Mouse (Mus musculus) forebrain, embryonic 11.5 days (tissue): Measurements from ENCODE around the gene Sbno2. TPM values are rescaled to one million over a fixed set of nuclear protein-coding genes. Genes with fewer than 3 reads are reported as not detected.

ENCODE experiments used
- ATAC-seq: fragments of 200-750 bp; cut with Nextera tagmentation; replicated peaks from 2 replicates; pipeline ENCODE4 v1.8.0; 2017; ENCODE audit warnings: moderate TSS enrichment; ENCODE audit not compliant: low FRiP score
- DNase-seq: peaks from one replicate; pipeline ENCODE4 v3.0.0-alpha.2; 2017; ENCODE audit warnings: low spot score
- H3K27ac ChIP-seq: fragments of 300-500 bp; sonication (generic); 2 replicates; pipeline ENCODE4 v1.5.1; 2014; ENCODE audit warnings: low read depth, low read length
- H3K27me3 ChIP-seq: fragments of 300-500 bp; sonication (generic); 2 replicates; pipeline ENCODE4 v1.6.1; 2014; ENCODE audit warnings: mild to moderate bottlenecking, low read length, mixed read lengths; ENCODE audit not compliant: control insufficient read depth, insufficient read depth
- H3K36me3 ChIP-seq: fragments of 300-500 bp; sonication (generic); 2 replicates; pipeline ENCODE4 v1.6.1; 2014; ENCODE audit warnings: mild to moderate bottlenecking, low read length, moderate library complexity, mixed read lengths; ENCODE audit not compliant: control insufficient read depth, insufficient read depth
- H3K4me1 ChIP-seq: fragments of 300-500 bp; sonication (generic); replicated peaks from 2 replicates; pipeline ENCODE4 v1.6.1; 2014; ENCODE audit warnings: low read length, mixed read lengths; ENCODE audit not compliant: control insufficient read depth, insufficient read depth
- H3K4me2 ChIP-seq: fragments of 300-500 bp; sonication (generic); 2 replicates; pipeline ENCODE4 v1.6.1; 2014; ENCODE audit warnings: low read depth, mild to moderate bottlenecking, low read length, moderate library complexity, mixed read lengths; ENCODE audit not compliant: severe bottlenecking
- H3K4me3 ChIP-seq: fragments of 300-500 bp; sonication (generic); 2 replicates; pipeline ENCODE4 v1.5.1; 2014; ENCODE audit warnings: low read depth, low read length
- H3K9ac ChIP-seq: fragments of 300-500 bp; sonication (generic); 2 replicates; pipeline ENCODE4 v1.6.1; 2014; ENCODE audit warnings: low read length
- H3K9me3 ChIP-seq: fragments of 300-500 bp; sonication (generic); 2 replicates; pipeline ENCODE4 v1.6.1; 2016; ENCODE audit warnings: low read length, mixed read lengths; ENCODE audit not compliant: control insufficient read depth
- WGBS: fragments of 180-500 bp; shearing (Covaris S2); extraction: QIAGEN DNeasy Blood & Tissue Kit; methylation state at CpG from one replicate; pipeline ENCODE4 v1.1.7; 2014; 5-methylcytosine and 5-hydroxymethylcytosine counted together
- polyA plus RNA-seq: library from polyadenylated mRNA; unstranded; fragments of >200 nt; fragmentation: Nextera tagmentation; extraction: Ambion mirVana; gene quantifications from 2 replicates; pipeline ENCODE4 v1.2.1, GENCODE M21; 2014

Gene Sbno2
- polyA plus RNA-seq, 1 experiment from 2014 or later: 13.6 TPM

- ATAC-seq: no peak
- Histone ChIP-seq H3K9me3 (no peaks in the 10 kb centered on the region), H3K36me3 (peaks cover 2% of the 10 kb centered on the region; the same call in 1 of the 2 replicates), H3K27ac (no peak overlapping the region), H3K4me3 (no peak overlapping the region), H3K4me2 (no peak overlapping the region), H3K27me3 (no peaks in the 10 kb centered on the region), H3K4me1 (peaks cover under 1% of the 10 kb centered on the region; the same call in 1 of the 2 replicates), H3K9ac (no peak overlapping the region)
- 85% methylated on average over 16 of the region's 16 CpGs for WGBS
- no peak for DNase-seq
Observed at GRCm38 (mm10) chr10:80080396-80081070, 24.8 kb downstream of the Sbno2 start.

GRCm38 (mm10) chr10:80078366-80078765, 27.0 kb downstream of the Sbno2 start:
- H3K27ac ChIP-seq: no peak overlapping the region
- ATAC-seq: no peak
- H3K9me3 ChIP-seq: no peaks in the 10 kb centered on the region
- H3K4me3 ChIP-seq: no peak overlapping the region
- H3K9ac ChIP-seq: no peak overlapping the region
- DNase-seq: no peak
- no peaks in the 10 kb centered on the region for H3K27me3 ChIP-seq
- no peak overlapping the region for H3K4me2 ChIP-seq
- H3K4me1 ChIP-seq: peaks cover 4% of the 10 kb centered on the region; the same call in 1 of the 2 replicates
- 86% methylated on average over 1 of the region's 1 CpGs for WGBS
- peaks cover 2% of the 10 kb centered on the region; the same call in 1 of the 2 replicates for H3K36me3 ChIP-seq

DNA sequence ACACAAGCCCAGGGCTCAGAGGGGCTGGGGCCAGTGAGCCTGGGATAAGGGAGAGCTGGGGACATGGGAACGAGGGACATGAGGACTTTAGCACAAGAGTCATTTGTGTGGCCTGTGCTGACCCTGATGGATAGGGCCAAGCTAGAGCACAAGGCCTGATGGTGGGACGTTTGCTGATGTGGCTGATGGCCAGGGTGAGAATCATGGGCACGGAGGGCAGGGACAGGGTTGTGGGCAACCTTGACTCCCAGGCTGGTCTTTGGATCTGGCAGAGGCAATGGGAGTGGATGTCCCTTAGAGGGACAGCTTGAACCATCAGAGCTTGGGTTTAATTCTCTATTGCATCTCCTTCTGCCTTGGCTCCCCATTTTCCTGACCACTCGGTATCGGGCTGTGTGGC, 28.1 kb downstream of the Sbno2 start:
- Histone ChIP-seq H3K4me2 (no peak overlapping the region), H3K36me3 (peaks cover 2% of the 10 kb centered on the region; the same call in 1 of the 2 replicates), H3K4me3 (no peak overlapping the region), H3K9ac (no peak overlapping the region), H3K27me3 (no peaks in the 10 kb centered on the region), H3K9me3 (no peaks in the 10 kb centered on the region), H3K27ac (no peak overlapping the region), H3K4me1 (peaks cover 4% of the 10 kb centered on the region; the same call in 1 of the 2 replicates)
- no peak for DNase-seq
- ATAC-seq: no peak
- 86% methylated on average over 5 of the region's 5 CpGs for WGBS

DNA sequence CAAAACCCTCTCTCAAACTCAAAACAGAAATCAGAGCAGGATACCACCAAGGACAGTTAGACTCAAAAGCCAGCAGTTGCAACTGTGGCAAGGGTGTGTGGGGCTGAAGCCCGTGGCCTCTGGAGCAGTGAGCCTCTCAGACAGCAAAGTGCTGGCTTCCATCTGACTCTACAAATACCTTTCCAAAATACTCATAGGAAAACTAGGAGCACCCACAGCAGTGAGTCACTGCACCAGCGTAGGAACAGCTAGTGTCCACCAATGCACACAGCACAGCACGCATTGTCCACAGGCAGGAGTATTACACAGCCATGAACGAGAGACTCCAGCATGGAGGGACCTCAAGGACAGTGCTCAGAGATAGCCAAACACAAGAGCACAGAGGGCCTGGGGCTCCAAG, 29.0 kb downstream of the Sbno2 start:
- Histone ChIP-seq H3K9me3 (no peaks in the 10 kb centered on the region), H3K27ac (no peak overlapping the region), H3K9ac (no peak overlapping the region), H3K27me3 (no peaks in the 10 kb centered on the region), H3K4me2 (no peak overlapping the region), H3K4me1 (peaks cover 4% of the 10 kb centered on the region; the same call in 1 of the 2 replicates), H3K4me3 (no peak overlapping the region), H3K36me3 (no peaks in the 10 kb centered on the region)
- DNase-seq: no peak
- 92% methylated on average over 4 of the region's 4 CpGs for WGBS
- ATAC-seq: no peak

DNA sequence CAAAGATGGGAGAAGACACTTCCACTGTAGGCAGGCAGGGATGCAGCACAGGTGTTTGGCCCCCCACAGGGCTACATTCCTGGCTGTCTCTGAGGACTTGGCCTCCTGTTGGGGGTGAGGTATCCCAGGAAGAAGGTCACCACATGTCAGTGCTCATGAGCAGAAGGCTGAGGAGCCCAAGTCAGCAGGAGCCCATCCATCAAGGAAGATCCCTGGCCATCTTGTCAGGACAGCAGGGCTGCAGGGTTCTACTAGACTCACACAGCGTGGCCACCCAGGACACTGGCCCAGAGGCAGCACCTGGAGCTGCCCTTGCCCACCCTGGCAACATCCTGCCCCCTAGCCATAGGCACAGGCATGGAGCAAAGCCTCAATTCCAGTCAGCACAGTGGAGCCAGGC, 29.4 kb downstream of the Sbno2 start:
- DNase-seq: no peak
- H3K9ac ChIP-seq: no peak overlapping the region
- no peak overlapping the region for H3K27ac ChIP-seq

DNA sequence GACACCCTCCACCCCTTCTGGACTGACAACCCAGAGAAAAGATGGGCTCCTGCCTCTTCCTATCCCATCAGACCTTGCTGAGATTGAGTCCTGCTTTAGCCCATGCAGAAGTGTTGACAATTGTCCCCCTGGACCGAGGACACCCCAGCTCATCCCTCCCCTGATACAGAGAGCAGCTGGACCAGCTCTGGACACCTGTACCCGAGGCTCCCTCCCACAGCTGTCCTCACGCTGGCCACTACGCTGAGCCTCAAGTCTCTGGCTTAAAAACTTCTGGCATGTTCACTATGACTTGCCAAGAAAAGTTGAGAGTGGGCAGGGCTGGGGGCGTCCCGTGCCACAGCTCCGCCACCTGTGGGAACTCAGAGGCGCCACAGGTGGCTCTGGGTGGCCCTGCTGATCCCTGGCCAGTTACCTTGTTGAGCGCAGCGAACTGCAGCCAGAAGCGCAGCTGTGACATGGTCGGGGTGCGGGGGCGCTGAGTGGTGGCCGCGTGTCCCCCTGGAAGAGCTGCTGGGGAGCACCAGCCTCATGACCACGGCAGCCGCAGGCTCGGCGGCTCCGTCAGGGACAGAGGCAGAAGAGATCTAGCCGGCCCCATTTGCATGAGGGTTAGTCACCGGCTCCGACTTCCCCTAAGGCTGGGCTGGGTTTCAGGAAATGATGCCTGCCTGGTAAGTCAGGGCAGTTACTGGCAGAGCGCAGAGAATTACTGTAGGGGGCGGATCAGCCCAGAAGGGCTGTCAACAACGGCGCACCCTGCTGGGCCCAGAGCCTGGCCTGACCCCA, 30.4 kb downstream of the Sbno2 start:
- H3K27ac ChIP-seq: no peak overlapping the region
- H3K4me1 ChIP-seq: peaks cover 4% of the 10 kb centered on the region; the same call in 1 of the 2 replicates
- WGBS: 16% methylated on average over 28 of the region's 28 CpGs
- no peaks in the 10 kb centered on the region for H3K9me3 ChIP-seq
- H3K9ac ChIP-seq: peak overlapping the region; percentile 23
- no peaks in the 10 kb centered on the region for H3K27me3 ChIP-seq
- H3K36me3 ChIP-seq: no peaks in the 10 kb centered on the region
- DNase-seq (no peak), ATAC-seq (no peak)
- H3K4me3 ChIP-seq: no peak overlapping the region
- 0 out of 2 replicates have a peak overlapping the region, but pooled peaks have one; percentile 8 for H3K4me2 ChIP-seq

More for the DNA sequence above, 29.4 kb downstream of the Sbno2 start:
- Histone ChIP-seq H3K4me3 (no peak overlapping the region), H3K27me3 (no peaks in the 10 kb centered on the region), H3K9me3 (no peaks in the 10 kb centered on the region), H3K4me1 (peaks cover 4% of the 10 kb centered on the region; the same call in 1 of the 2 replicates), H3K36me3 (no peaks in the 10 kb centered on the region), H3K4me2 (no peak overlapping the region)
- 45% methylated on average over 1 of the region's 1 CpGs for WGBS
- ATAC-seq: no peak

DNA sequence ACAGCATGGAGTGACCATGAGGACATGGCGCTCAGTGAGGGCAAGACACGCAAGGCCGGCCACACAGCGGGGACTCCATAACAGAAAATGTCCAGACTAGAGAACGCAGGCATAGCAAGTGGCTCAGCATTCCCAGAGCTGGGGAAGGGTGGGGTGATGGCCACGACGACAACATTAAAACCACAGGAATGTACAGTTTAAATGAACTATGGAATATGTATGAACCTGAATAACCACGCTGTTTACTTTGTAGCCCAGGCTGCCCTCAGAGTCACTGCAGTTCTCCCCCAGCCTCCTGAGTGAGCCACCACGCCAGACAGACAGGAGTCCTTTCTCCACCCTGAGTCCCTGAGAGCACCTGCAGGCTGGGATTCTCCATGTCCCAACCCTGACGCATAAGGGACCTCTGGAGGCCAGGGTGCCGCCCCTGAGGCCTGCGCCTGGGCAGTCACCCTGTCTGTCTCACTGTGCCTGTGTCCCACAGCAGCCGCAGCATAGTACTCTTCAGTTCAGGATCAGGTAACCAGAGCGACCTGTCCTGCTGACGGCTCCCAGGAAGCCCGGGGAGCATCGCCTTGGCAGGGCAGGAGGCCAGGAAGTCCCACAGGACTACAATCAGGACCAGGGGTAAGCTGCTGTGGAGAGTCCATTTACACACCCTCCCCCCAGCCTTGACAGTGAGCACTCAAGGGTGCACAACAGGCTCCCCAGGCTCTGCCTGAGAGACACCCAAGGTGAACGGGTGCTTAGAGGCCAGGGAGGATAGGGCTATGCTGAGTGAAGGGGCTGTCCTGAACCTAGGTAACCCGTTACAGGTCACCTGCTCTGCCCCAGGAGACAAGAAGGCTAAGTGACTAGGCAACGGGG, 32.5 kb downstream of the Sbno2 start:
- Histone ChIP-seq H3K27me3 (no peaks in the 10 kb centered on the region), H3K36me3 (no peaks in the 10 kb centered on the region), H3K4me2 (no peak overlapping the region), H3K9me3 (no peaks in the 10 kb centered on the region), H3K4me3 (no peak overlapping the region), H3K4me1 (peaks cover 4% of the 10 kb centered on the region; the same call in 1 of the 2 replicates), H3K27ac (no peak overlapping the region), H3K9ac (no peak overlapping the region)
- ATAC-seq: no peak
- no peak for DNase-seq
- 85% methylated on average over 20 of the region's 20 CpGs for WGBS

DNA sequence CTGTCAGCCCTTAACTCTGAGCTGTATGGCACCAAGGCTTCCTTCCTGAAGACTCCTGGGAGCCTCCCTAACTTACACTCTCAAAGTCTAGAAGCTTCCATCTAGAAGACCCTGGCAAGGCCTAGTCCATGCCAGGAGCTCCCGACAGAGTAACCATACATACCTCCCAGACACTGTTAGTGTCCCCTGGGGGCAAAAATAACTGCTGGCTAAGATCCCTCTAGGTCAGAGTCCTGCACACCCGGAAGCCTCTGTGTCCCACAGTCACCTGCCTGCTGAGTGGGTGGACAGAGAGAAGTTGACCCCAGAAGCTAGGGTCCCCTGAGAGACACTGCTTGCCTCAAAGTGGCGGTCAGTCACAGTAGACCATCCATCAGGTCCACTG, 33.9 kb downstream of the Sbno2 start:
- no peak overlapping the region for H3K4me2 ChIP-seq
- H3K36me3 ChIP-seq: no peaks in the 10 kb centered on the region
- no peaks in the 10 kb centered on the region for H3K9me3 ChIP-seq
- H3K27me3 ChIP-seq: no peaks in the 10 kb centered on the region
- H3K27ac ChIP-seq: 0 out of 2 replicates have a peak overlapping the region, but pooled peaks have one; percentile 4
- H3K4me3 ChIP-seq: no peak overlapping the region
- 86% methylated on average over 3 of the region's 3 CpGs for WGBS
- DNase-seq (no peak), ATAC-seq (no peak)
- peaks cover 4% of the 10 kb centered on the region; the same call in 1 of the 2 replicates for H3K4me1 ChIP-seq
- H3K9ac ChIP-seq: no peak overlapping the region
